Mouse (Mus musculus): ENCODE measurements around the gene Adk. TPM values are rescaled to one million over a fixed set of nuclear protein-coding genes. Genes with fewer than 3 reads are reported as not detected.

The Adk gene
- total and polyA plus RNA-seq, 3 experiments, result 104 to 253 (median 212) TPM

DNA sequence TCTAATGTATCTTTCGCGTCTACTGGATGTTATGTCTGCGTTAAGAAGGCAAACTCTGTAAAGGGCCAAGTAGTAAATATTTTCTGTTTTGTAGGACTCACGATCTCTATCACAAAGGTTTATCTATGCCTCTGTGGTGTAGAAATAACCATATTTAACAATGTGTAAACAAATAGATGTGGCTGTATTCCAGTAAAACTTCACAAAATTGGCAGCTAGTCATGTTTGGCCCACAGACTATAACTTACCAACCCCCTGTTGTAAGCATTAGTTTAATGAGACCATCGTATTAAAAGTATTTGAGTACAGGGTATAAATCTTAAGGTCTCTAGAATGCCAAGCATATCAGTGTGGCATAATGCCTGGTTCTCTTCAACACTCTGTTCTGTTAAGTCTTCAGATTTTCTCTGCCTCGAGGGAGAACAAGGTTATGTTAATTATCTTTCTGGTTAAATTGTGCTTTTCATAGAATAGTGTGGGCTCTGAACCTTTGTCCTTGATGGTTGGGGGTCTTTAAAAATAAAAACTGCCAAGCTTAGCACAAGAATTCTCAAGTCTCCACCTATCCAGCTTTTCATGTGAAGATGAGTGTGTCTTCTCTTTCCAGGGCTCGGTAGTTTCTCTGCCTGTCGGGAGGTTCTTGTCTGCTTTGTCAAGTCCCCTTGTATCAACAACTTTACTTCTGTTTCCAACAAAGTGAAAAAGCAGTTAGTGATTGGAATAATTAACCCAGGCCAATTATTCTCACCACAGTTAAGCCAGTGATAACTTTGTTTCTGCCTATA lies 350.4 kb downstream of the Adk start:
- DNase-seq, result no peak
- Histone ChIP-seq H3K9ac (ENCODE audit: low read depth, low read length) (no peak overlapping the region), H3K36me3 (ENCODE audit: control insufficient read depth, insufficient read depth, low read length) (no peaks in the 10 kb centered on the region), H3K27ac (no peak overlapping the region), H3K4me1 (ENCODE audit: control insufficient read depth, insufficient read depth, low read length) (no peaks in the 10 kb centered on the region), H3K4me3 (no peak overlapping the region), H3K79me2 (replicated peaks; ENCODE audit: control insufficient read depth, insufficient read depth, low read length) (no peaks in the 10 kb centered on the region; the same call in 1 of the 2 replicates), H3K27me3 (ENCODE audit: control insufficient read depth, insufficient read depth, low read length) (no peaks in the 10 kb centered on the region)
- no peak for TF ChIP-seq POLR2A (IDR thresholded peaks at IDR 0.05; ENCODE audit: insufficient read depth, low read depth, low read length)
- TF ChIP-seq CTCF (IDR thresholded peaks at IDR 0.05), result no peak
- no peak for TF ChIP-seq EP300 (IDR thresholded peaks at IDR 0.05; ENCODE audit: insufficient read depth, low read depth, low read length)
- WGBS, result 71% methylated on average over 8 of the region's 8 CpGs
- intact Hi-C loops (cut with DNase I), result loop anchor here (5.0 kb wide), 1 partner anchor 44 kb away; no protein-coding TSS in a partner anchor

DNA sequence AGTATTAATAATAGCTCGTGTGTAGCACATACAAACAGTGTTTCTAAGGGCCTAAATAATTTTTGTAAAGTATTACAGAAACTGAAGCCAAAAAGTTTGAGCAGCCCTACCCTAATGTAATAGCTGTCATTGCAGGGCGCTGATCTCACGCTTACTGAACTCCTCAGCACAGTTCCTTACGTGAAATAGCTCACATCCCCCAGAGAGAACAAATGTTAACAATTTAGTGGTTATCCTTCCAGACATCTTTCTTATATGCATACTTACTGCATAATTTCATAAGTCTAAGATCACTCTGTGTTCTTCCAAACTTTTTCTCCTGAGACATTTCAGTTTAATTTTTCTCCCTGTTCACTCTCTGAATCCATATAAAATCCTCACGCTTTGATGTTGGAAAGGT lies 354.6 kb downstream of the Adk start:
- H3K27ac ChIP-seq, result no peak overlapping the region
- no peak overlapping the region for H3K4me3 ChIP-seq
- no peaks in the 10 kb centered on the region for H3K36me3 ChIP-seq (ENCODE audit: control insufficient read depth, insufficient read depth, low read length)
- no peak for TF ChIP-seq EP300 (IDR thresholded peaks at IDR 0.05; ENCODE audit: insufficient read depth, low read depth, low read length)
- TF ChIP-seq POLR2A (IDR thresholded peaks at IDR 0.05; ENCODE audit: insufficient read depth, low read depth, low read length), result no peak
- no peak for TF ChIP-seq CTCF (IDR thresholded peaks at IDR 0.05)
- H3K79me2 ChIP-seq (replicated peaks; ENCODE audit: control insufficient read depth, insufficient read depth, low read length), result no peaks in the 10 kb centered on the region; the same call in 1 of the 2 replicates
- H3K9ac ChIP-seq (ENCODE audit: low read depth, low read length), result no peak overlapping the region
- no peak for DNase-seq
- H3K27me3 ChIP-seq (ENCODE audit: control insufficient read depth, insufficient read depth, low read length), result no peaks in the 10 kb centered on the region
- WGBS, result 86% methylated on average over 5 of the region's 5 CpGs
- intact Hi-C loops (cut with DNase I), result no loop called here
- H3K4me1 ChIP-seq (ENCODE audit: control insufficient read depth, insufficient read depth, low read length), result no peaks in the 10 kb centered on the region

DNA sequence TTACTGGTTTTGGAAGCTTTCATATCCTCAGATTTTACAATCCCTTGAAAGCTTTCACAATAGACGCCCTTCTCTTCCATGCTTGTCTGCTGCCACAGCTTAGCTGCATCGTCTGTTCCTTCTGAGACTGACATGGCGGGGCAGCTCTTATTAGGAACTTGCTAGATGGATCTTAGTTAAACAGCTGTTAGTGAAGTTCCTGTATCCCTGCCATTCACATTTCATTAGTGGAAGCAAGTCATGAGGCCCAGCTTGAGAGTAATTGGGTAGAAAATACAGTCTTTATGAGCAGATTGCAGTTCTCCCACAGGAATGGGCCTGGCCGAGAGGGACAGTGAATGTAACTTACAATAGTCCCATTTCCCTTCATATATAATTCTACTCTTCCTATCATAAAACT lies 356.5 kb downstream of the Adk start:
- TF ChIP-seq EP300 (IDR thresholded peaks at IDR 0.05; ENCODE audit: insufficient read depth, low read depth, low read length) (no peak), POLR2A (IDR thresholded peaks at IDR 0.05; ENCODE audit: insufficient read depth, low read depth, low read length) (no peak), CTCF (IDR thresholded peaks at IDR 0.05) (no peak)
- H3K36me3 ChIP-seq (ENCODE audit: control insufficient read depth, insufficient read depth, low read length), result no peaks in the 10 kb centered on the region
- no peak overlapping the region for H3K27ac ChIP-seq
- H3K4me1 ChIP-seq (ENCODE audit: control insufficient read depth, insufficient read depth, low read length), result no peaks in the 10 kb centered on the region
- H3K27me3 ChIP-seq (ENCODE audit: control insufficient read depth, insufficient read depth, low read length), result no peaks in the 10 kb centered on the region
- H3K4me3 ChIP-seq, result no peak overlapping the region
- no peaks in the 10 kb centered on the region; the same call in 1 of the 2 replicates for H3K79me2 ChIP-seq (replicated peaks; ENCODE audit: control insufficient read depth, insufficient read depth, low read length)
- H3K9ac ChIP-seq (ENCODE audit: low read depth, low read length), result no peak overlapping the region
- no peak for DNase-seq
- intact Hi-C loops (cut with DNase I), result no loop called here
- 89% methylated on average over 4 of the region's 4 CpGs for WGBS

DNA sequence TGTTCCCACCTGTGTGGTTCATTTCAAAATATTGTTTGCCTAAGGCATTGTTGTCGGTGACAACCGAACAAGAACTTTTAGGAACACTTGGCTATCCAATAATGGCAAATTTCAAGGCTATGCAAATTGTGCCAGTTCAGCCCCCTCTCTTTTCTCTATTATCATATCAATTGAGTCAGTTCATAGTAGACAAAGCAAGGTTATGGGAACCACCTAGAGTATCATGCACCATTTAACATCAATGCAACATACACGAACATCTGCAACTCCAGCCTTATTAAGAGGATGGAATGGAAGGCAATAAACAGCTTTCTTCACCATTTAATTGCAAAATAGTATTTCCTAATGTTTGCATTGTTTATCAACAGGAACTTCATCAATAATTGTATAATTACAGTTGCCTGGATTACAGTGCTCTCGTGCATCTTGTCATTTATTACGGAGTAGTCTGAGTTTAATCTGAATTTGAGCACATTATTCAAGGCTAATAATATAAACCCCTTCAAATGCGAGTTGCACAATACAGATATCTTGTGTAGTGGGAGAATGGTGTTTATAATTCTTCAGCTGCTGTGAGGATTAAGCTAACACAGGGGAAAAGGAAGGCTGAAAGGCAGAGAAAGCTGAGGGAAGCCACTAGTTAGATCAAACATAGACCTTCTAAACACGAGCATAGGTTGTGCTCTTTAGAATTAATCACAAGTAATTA lies 358.5 kb downstream of the Adk start:
- no peak for TF ChIP-seq CTCF (IDR thresholded peaks at IDR 0.05)

DNA sequence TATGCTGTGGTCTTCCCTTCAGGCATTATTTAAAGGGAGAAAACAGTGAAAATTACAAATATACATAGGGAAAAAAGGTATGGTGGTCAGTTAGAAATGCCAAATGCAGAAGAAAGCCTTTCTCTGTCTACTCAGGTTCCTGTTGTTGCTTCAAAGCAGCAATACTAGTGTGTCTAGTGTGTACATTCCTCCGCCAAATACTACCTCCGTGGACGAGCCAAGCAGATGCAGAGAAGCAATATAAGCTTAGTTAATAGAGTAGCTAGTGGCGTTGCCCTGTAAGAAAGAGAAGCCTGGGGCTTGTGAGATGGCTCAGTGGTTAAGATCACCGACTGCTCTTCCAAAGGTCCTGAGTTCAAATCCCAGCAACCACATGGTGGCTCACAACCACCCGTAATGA lies 359.1 kb downstream of the Adk start:
- Histone ChIP-seq H3K4me3 (no peak overlapping the region), H3K27me3 (ENCODE audit: control insufficient read depth, insufficient read depth, low read length) (no peaks in the 10 kb centered on the region), H3K27ac (no peak overlapping the region), H3K36me3 (ENCODE audit: control insufficient read depth, insufficient read depth, low read length) (no peaks in the 10 kb centered on the region), H3K79me2 (replicated peaks; ENCODE audit: control insufficient read depth, insufficient read depth, low read length) (no peaks in the 10 kb centered on the region), H3K9ac (ENCODE audit: low read depth, low read length) (no peak overlapping the region), H3K4me1 (ENCODE audit: control insufficient read depth, insufficient read depth, low read length) (no peaks in the 10 kb centered on the region)
- intact Hi-C loops (cut with DNase I), result no loop called here
- 96% methylated on average over 6 of the region's 6 CpGs for WGBS
- DNase-seq, result no peak
- TF ChIP-seq CTCF (IDR thresholded peaks at IDR 0.05), result no peak
- no peak for TF ChIP-seq EP300 (IDR thresholded peaks at IDR 0.05; ENCODE audit: insufficient read depth, low read depth, low read length)
- no peak for TF ChIP-seq POLR2A (IDR thresholded peaks at IDR 0.05; ENCODE audit: insufficient read depth, low read depth, low read length)

More for the DNA sequence above, 358.5 kb downstream of the Adk start:
- Histone ChIP-seq H3K27ac (no peak overlapping the region), H3K27me3 (ENCODE audit: control insufficient read depth, insufficient read depth, low read length) (no peaks in the 10 kb centered on the region), H3K4me1 (ENCODE audit: control insufficient read depth, insufficient read depth, low read length) (no peaks in the 10 kb centered on the region), H3K9ac (ENCODE audit: low read depth, low read length) (no peak overlapping the region), H3K79me2 (replicated peaks; ENCODE audit: control insufficient read depth, insufficient read depth, low read length) (no peaks in the 10 kb centered on the region), H3K4me3 (no peak overlapping the region), H3K36me3 (ENCODE audit: control insufficient read depth, insufficient read depth, low read length) (no peaks in the 10 kb centered on the region)
- intact Hi-C loops (cut with DNase I), result no loop called here
- WGBS, result 92% methylated on average over 7 of the region's 7 CpGs
- no peak for DNase-seq

DNA sequence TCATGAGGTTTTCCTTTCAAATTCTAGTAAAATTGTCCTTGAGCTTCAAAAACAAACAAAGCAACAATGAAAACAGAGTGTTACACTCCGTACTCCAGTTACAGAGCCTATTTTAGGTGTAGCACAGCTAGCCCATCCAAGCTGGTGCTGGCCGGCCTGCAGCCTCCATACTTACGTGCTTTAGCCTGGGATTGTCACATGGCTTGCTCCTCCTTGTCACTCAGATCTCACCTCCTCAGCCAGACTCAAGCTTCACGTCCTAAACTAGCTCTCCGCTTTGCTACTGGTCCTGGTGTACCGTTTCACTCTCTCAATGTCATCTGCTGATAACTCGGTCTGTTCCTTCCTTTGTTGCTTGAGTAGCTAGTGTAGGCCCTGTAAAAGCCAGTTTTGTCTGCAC lies 366.0 kb downstream of the Adk start:
- no peaks in the 10 kb centered on the region for H3K79me2 ChIP-seq (replicated peaks; ENCODE audit: control insufficient read depth, insufficient read depth, low read length)
- no peak overlapping the region for H3K27ac ChIP-seq
- TF ChIP-seq CTCF (IDR thresholded peaks at IDR 0.05) (no peak), POLR2A (IDR thresholded peaks at IDR 0.05; ENCODE audit: insufficient read depth, low read depth, low read length) (no peak), EP300 (IDR thresholded peaks at IDR 0.05; ENCODE audit: insufficient read depth, low read depth, low read length) (no peak)
- no peaks in the 10 kb centered on the region for H3K36me3 ChIP-seq (ENCODE audit: control insufficient read depth, insufficient read depth, low read length)
- DNase-seq, result no peak
- WGBS, result 60% methylated on average over 7 of the region's 7 CpGs
- H3K4me3 ChIP-seq, result no peak overlapping the region
- no peaks in the 10 kb centered on the region for H3K4me1 ChIP-seq (ENCODE audit: control insufficient read depth, insufficient read depth, low read length)
- no peaks in the 10 kb centered on the region for H3K27me3 ChIP-seq (ENCODE audit: control insufficient read depth, insufficient read depth, low read length)
- intact Hi-C loops (cut with DNase I), result no loop called here
- no peak overlapping the region for H3K9ac ChIP-seq (ENCODE audit: low read depth, low read length)

All from heart, adult 2 months (tissue).